Mouse (Mus musculus) liver, embryonic 14.5 days (tissue): ENCODE data around the gene Mbtd1.

Source experiments
- CTCF ChIP-seq: IDR thresholded peaks from 2 replicates; pipeline ENCODE4 v1.5.1; 2016; ENCODE audit warnings: antibody characterized with exemption, low read depth, control low read depth
- EP300 ChIP-seq: IDR thresholded peaks from 2 replicates; pipeline ENCODE4 v1.6.1; 2016; ENCODE audit warnings: antibody characterized with exemption, low read depth

- TF ChIP-seq EP300 = no peak
- TF ChIP-seq CTCF = no peak
These were observed 23.2 kb downstream of the Mbtd1 start for GRCm38 (mm10) chr11:93908829-93909228.
